Mouse (Mus musculus): ENCODE data around the gene Srbd1. TPM values are rescaled to one million over a fixed set of nuclear protein-coding genes. Genes with fewer than 3 reads are reported as not detected.

Srbd1 gene
- polyA plus RNA-seq, 1 experiment from 2014 or later, result 11.5 TPM

- no peaks in the 10 kb centered on the region for H3K36me3 ChIP-seq (ENCODE audit: control insufficient read depth, insufficient read depth, low read length)
- WGBS, result 65% methylated on average over 5 of the region's 5 CpGs
- peaks cover 21% of the 10 kb centered on the region for H3K4me1 ChIP-seq (replicated peaks; ENCODE audit: control insufficient read depth, insufficient read depth, low read length)
- H3K9me3 ChIP-seq (ENCODE audit: control insufficient read depth, low read length), result no peaks in the 10 kb centered on the region
- H3K9ac ChIP-seq (ENCODE audit: low read depth, low read length), result no peak overlapping the region
- no peaks in the 10 kb centered on the region for H3K27me3 ChIP-seq (replicated peaks; ENCODE audit: control insufficient read depth, insufficient read depth, low read length)
- DNase-seq (ENCODE audit: low spot score), result no peak
- H3K4me2 ChIP-seq, result no peak overlapping the region
- no peak for ATAC-seq (replicated peaks; ENCODE audit: low FRiP score)
- peak overlapping the region; percentile 64 for H3K27ac ChIP-seq (ENCODE audit: low read depth, low read length)
- no peak overlapping the region for H3K4me3 ChIP-seq (ENCODE audit: low read depth, low read length)
Measured at GRCm38 (mm10) chr17:86021231-86021630, 123.7 kb downstream of the Srbd1 start.

- Histone ChIP-seq H3K36me3 (ENCODE audit: control insufficient read depth, insufficient read depth, low read length) (no peaks in the 10 kb centered on the region), H3K9me3 (ENCODE audit: control insufficient read depth, low read length) (no peaks in the 10 kb centered on the region), H3K9ac (ENCODE audit: low read depth, low read length) (no peak overlapping the region), H3K4me1 (replicated peaks; ENCODE audit: control insufficient read depth, insufficient read depth, low read length) (peaks cover 21% of the 10 kb centered on the region), H3K4me3 (ENCODE audit: low read depth, low read length) (no peak overlapping the region), H3K27me3 (replicated peaks; ENCODE audit: control insufficient read depth, insufficient read depth, low read length) (no peaks in the 10 kb centered on the region), H3K27ac (ENCODE audit: low read depth, low read length) (no peak overlapping the region), H3K4me2 (no peak overlapping the region)
- WGBS, result 67% methylated on average over 1 of the region's 1 CpGs
- ATAC-seq (replicated peaks; ENCODE audit: low FRiP score), result no peak
- DNase-seq (ENCODE audit: low spot score), result no peak
Measured at GRCm38 (mm10) chr17:86019793-86020192, 125.2 kb downstream of the Srbd1 start.

- H3K27ac ChIP-seq (ENCODE audit: low read depth, low read length), result no peak overlapping the region
- H3K4me1 ChIP-seq (replicated peaks; ENCODE audit: control insufficient read depth, insufficient read depth, low read length), result no peaks in the 10 kb centered on the region; the same call in none of the 2 replicates
- H3K36me3 ChIP-seq (ENCODE audit: control insufficient read depth, insufficient read depth, low read length), result no peaks in the 10 kb centered on the region
- H3K9ac ChIP-seq (ENCODE audit: low read depth, low read length), result no peak overlapping the region
- H3K4me2 ChIP-seq, result no peak overlapping the region
- no peaks in the 10 kb centered on the region for H3K9me3 ChIP-seq (ENCODE audit: control insufficient read depth, low read length)
- DNase-seq (ENCODE audit: low spot score) (no peak), ATAC-seq (replicated peaks; ENCODE audit: low FRiP score) (no peak)
- WGBS, result 79% methylated on average over 4 of the region's 4 CpGs
- no peak overlapping the region for H3K4me3 ChIP-seq (ENCODE audit: low read depth, low read length)
- no peaks in the 10 kb centered on the region for H3K27me3 ChIP-seq (replicated peaks; ENCODE audit: control insufficient read depth, insufficient read depth, low read length)
Measured at GRCm38 (mm10) chr17:86014246-86014645, 130.7 kb downstream of the Srbd1 start.

- Histone ChIP-seq H3K36me3 (ENCODE audit: control insufficient read depth, insufficient read depth, low read length) (no peaks in the 10 kb centered on the region), H3K27ac (ENCODE audit: low read depth, low read length) (no peak overlapping the region), H3K4me3 (ENCODE audit: low read depth, low read length) (no peak overlapping the region), H3K4me2 (no peak overlapping the region), H3K4me1 (replicated peaks; ENCODE audit: control insufficient read depth, insufficient read depth, low read length) (no peaks in the 10 kb centered on the region; the same call in none of the 2 replicates), H3K27me3 (replicated peaks; ENCODE audit: control insufficient read depth, insufficient read depth, low read length) (no peaks in the 10 kb centered on the region), H3K9me3 (ENCODE audit: control insufficient read depth, low read length) (no peaks in the 10 kb centered on the region), H3K9ac (ENCODE audit: low read depth, low read length) (no peak overlapping the region)
- DNase-seq (ENCODE audit: low spot score) (no peak), ATAC-seq (replicated peaks; ENCODE audit: low FRiP score) (no peak; the same call in 1 of the 2 replicates)
- WGBS, result 70% methylated on average over 1 of the region's 1 CpGs
Measured at GRCm38 (mm10) chr17:86012576-86012975, 132.4 kb downstream of the Srbd1 start.

- H3K4me3 ChIP-seq (ENCODE audit: low read depth, low read length), result no peak overlapping the region
- no peaks in the 10 kb centered on the region; the same call in none of the 2 replicates for H3K4me1 ChIP-seq (replicated peaks; ENCODE audit: control insufficient read depth, insufficient read depth, low read length)
- no peaks in the 10 kb centered on the region for H3K36me3 ChIP-seq (ENCODE audit: control insufficient read depth, insufficient read depth, low read length)
- ATAC-seq (replicated peaks; ENCODE audit: low FRiP score), result no peak; the same call in 1 of the 2 replicates
- 80% methylated on average over 3 of the region's 3 CpGs for WGBS
- no peaks in the 10 kb centered on the region for H3K27me3 ChIP-seq (replicated peaks; ENCODE audit: control insufficient read depth, insufficient read depth, low read length)
- H3K9ac ChIP-seq (ENCODE audit: low read depth, low read length), result no peak overlapping the region
- no peak for DNase-seq (ENCODE audit: low spot score)
- no peak overlapping the region for H3K4me2 ChIP-seq
- no peak overlapping the region for H3K27ac ChIP-seq (ENCODE audit: low read depth, low read length)
- no peaks in the 10 kb centered on the region for H3K9me3 ChIP-seq (ENCODE audit: control insufficient read depth, low read length)
Measured at GRCm38 (mm10) chr17:86011849-86012248, 133.1 kb downstream of the Srbd1 start.

- no peak overlapping the region for H3K4me3 ChIP-seq (ENCODE audit: low read depth, low read length)
- no peaks in the 10 kb centered on the region for H3K27me3 ChIP-seq (replicated peaks; ENCODE audit: control insufficient read depth, insufficient read depth, low read length)
- H3K9ac ChIP-seq (ENCODE audit: low read depth, low read length), result no peak overlapping the region
- ATAC-seq (replicated peaks; ENCODE audit: low FRiP score) (no peak), DNase-seq (ENCODE audit: low spot score) (no peak)
- no peak overlapping the region for H3K4me2 ChIP-seq
- WGBS, result 80% methylated on average over 10 of the region's 10 CpGs
- H3K36me3 ChIP-seq (ENCODE audit: control insufficient read depth, insufficient read depth, low read length), result no peaks in the 10 kb centered on the region
- H3K27ac ChIP-seq (ENCODE audit: low read depth, low read length), result no peak overlapping the region
- H3K9me3 ChIP-seq (ENCODE audit: control insufficient read depth, low read length), result no peaks in the 10 kb centered on the region
- no peaks in the 10 kb centered on the region; the same call in none of the 2 replicates for H3K4me1 ChIP-seq (replicated peaks; ENCODE audit: control insufficient read depth, insufficient read depth, low read length)
Measured at GRCm38 (mm10) chr17:86008401-86008800, 136.6 kb downstream of the Srbd1 start.

- DNase-seq (ENCODE audit: low spot score) (no peak), ATAC-seq (replicated peaks; ENCODE audit: low FRiP score) (peak; percentile 73)
- 80% methylated on average over 6 of the region's 6 CpGs for WGBS
- Histone ChIP-seq H3K36me3 (ENCODE audit: control insufficient read depth, insufficient read depth, low read length) (peaks cover 9% of the 10 kb centered on the region; the same call in 1 of the 2 replicates), H3K9me3 (ENCODE audit: control insufficient read depth, low read length) (no peaks in the 10 kb centered on the region), H3K4me2 (no peak overlapping the region), H3K4me1 (replicated peaks; ENCODE audit: control insufficient read depth, insufficient read depth, low read length) (no peaks in the 10 kb centered on the region), H3K27me3 (replicated peaks; ENCODE audit: control insufficient read depth, insufficient read depth, low read length) (no peaks in the 10 kb centered on the region), H3K4me3 (ENCODE audit: low read depth, low read length) (no peak overlapping the region), H3K9ac (ENCODE audit: low read depth, low read length) (no peak overlapping the region), H3K27ac (ENCODE audit: low read depth, low read length) (peak overlapping the region; percentile 9; the same call in 1 of the 2 replicates)
Measured at GRCm38 (mm10) chr17:86002113-86002512, 142.9 kb downstream of the Srbd1 start.

- ATAC-seq (replicated peaks; ENCODE audit: low FRiP score), result peak; percentile 90
- Histone ChIP-seq H3K4me1 (replicated peaks; ENCODE audit: control insufficient read depth, insufficient read depth, low read length) (no peaks in the 10 kb centered on the region), H3K27ac (ENCODE audit: low read depth, low read length) (no peak overlapping the region), H3K9me3 (ENCODE audit: control insufficient read depth, low read length) (no peaks in the 10 kb centered on the region), H3K4me2 (no peak overlapping the region; the same call in 1 of the 2 replicates), H3K27me3 (replicated peaks; ENCODE audit: control insufficient read depth, insufficient read depth, low read length) (no peaks in the 10 kb centered on the region), H3K9ac (ENCODE audit: low read depth, low read length) (no peak overlapping the region), H3K4me3 (ENCODE audit: low read depth, low read length) (no peak overlapping the region), H3K36me3 (ENCODE audit: control insufficient read depth, insufficient read depth, low read length) (peaks cover 9% of the 10 kb centered on the region; the same call in 1 of the 2 replicates)
- 69% methylated on average over 5 of the region's 5 CpGs for WGBS
- DNase-seq (ENCODE audit: low spot score), result no peak
Measured at GRCm38 (mm10) chr17:86001667-86002066, 143.3 kb downstream of the Srbd1 start.

GRCm38 (mm10) chr17:85995727-85996126 is 149.2 kb downstream of the Srbd1 start:
- WGBS, result 84% methylated on average over 2 of the region's 2 CpGs
- no peak overlapping the region for H3K4me3 ChIP-seq (ENCODE audit: low read depth, low read length)
- no peak for DNase-seq (ENCODE audit: low spot score)
- H3K27ac ChIP-seq (ENCODE audit: low read depth, low read length), result no peak overlapping the region
- no peaks in the 10 kb centered on the region for H3K27me3 ChIP-seq (replicated peaks; ENCODE audit: control insufficient read depth, insufficient read depth, low read length)
- peaks cover 9% of the 10 kb centered on the region; the same call in 1 of the 2 replicates for H3K36me3 ChIP-seq (ENCODE audit: control insufficient read depth, insufficient read depth, low read length)
- no peaks in the 10 kb centered on the region for H3K9me3 ChIP-seq (ENCODE audit: control insufficient read depth, low read length)
- H3K4me1 ChIP-seq (replicated peaks; ENCODE audit: control insufficient read depth, insufficient read depth, low read length), result no peaks in the 10 kb centered on the region
- ATAC-seq (replicated peaks; ENCODE audit: low FRiP score), result no peak
- no peak overlapping the region for H3K9ac ChIP-seq (ENCODE audit: low read depth, low read length)
- no peak overlapping the region for H3K4me2 ChIP-seq
